Mouse (Mus musculus) cerebellum, adult 11-12 months (tissue): ENCODE measurements around the gene Plekho1.
"Not testable (repeated sequence)": the region's sequence is repeated elsewhere in the genome, so short reads cannot be mapped to it uniquely, and the experiment has no call there.

Source experiments
- DNase-seq: peaks from one replicate; pipeline ENCODE4 v3.0.0; 2022

The Plekho1 gene

DNA sequence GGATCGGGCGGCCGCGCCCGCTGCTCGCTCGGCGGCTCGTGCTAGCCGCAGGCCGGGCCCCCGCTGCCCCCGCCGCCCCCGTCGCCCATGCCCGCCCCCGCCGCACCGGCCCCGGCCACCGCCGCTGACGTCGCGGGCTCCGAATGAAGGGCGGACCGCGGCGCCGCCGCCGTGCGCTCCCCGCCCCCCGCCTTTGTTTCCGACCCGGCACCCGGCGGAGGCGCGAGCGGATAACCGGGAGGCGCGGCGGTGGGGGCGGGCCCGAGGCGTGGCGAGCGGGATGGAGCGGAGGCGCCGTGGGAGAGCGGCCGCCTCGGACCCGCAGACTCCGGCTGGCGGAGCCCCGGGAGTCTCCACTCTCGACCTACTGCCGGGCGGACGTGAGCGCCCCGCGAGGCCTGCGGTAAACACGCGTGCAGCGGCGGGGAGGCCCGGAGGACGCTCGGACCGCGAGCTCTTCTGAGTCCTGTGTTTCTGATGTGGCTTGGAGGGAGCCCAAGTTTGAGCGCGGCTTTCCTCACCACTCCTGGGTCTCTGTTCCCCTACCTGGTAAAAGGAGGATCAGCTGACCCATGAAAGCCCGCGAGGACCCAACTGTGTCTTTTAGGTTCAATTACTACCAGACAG, at the start of gene Plekho1:
Gene Plekho1, minus strand, starts transcription at position 200 of the 627 bp plus-strand sequence.
- DNase-seq: peak; percentile 75

DNA sequence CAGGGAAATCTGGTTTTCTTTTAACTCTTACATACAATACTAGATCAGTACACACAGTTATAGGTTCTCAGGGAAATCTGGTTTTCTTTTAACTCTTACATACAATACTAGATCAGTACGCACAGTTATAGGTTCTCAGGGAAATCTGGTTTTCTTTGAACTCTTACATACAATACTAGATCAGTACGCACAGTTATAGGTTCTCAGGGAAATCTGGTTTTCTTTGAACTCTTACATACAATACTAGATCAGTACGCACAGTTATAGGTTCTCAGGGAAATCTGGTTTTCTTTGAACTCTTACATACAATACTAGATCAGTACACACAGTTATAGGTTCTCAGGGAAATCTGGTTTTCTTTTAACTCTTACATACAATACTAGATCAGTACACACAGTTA, 48.8 kb upstream of the Plekho1 start:
- not testable (repeated sequence) for DNase-seq

DNA sequence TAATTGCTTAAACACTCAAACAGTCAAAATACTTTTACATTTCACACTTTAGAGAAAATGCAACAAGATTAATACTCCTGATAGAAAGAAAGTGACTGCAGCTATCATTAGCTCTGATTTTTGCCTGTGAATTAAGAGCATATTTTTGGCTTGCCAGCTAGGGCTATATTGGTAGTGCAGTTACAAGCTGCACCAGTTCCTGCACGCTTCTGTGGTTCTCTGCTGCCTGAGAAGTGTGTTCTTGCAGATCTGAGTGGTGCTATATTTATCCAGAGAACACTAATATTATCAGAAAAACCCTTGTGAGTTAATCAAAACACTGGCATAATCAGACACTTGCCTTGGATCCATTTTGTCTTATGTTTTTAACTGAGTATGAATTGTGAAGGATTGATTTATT, 47.3 kb upstream of the Plekho1 start:
- no peak for DNase-seq

DNA sequence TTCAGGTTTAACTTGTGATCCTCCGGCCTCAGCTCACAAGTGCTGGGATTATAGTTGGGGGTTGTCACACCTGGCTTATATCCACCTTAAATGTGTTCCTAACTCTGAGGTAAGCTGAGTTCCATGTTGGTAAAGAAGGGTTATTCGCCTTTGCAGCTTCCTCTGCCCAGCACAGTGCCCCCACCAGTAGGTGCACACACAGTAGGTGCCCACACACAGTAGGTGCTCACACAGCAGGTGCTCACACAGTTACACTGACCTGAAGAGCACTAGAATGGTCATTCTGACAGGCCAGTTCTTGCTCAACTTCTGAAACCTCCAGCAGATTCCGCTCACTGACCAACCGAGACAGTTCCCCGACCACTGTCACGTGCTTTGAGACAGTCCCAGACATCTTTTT, 45.3 kb upstream of the Plekho1 start:
- no peak for DNase-seq

DNA sequence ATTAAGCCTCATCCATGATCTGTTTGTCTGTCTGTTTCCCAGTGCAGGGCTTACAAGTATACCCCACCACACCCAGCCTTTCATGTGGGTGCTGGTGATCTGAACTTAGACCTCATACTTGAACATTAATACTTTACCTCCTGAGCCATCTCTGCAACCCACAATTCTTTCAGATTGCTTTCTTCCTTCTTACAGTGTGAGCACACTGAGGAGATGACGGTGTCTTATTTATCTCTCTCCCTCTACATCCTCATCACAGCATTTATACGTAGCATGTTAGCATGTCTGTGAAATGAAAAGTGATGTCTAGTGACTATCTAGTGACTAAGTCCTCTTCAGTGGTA, 44.8 kb upstream of the Plekho1 start:
- DNase-seq: no peak

DNA sequence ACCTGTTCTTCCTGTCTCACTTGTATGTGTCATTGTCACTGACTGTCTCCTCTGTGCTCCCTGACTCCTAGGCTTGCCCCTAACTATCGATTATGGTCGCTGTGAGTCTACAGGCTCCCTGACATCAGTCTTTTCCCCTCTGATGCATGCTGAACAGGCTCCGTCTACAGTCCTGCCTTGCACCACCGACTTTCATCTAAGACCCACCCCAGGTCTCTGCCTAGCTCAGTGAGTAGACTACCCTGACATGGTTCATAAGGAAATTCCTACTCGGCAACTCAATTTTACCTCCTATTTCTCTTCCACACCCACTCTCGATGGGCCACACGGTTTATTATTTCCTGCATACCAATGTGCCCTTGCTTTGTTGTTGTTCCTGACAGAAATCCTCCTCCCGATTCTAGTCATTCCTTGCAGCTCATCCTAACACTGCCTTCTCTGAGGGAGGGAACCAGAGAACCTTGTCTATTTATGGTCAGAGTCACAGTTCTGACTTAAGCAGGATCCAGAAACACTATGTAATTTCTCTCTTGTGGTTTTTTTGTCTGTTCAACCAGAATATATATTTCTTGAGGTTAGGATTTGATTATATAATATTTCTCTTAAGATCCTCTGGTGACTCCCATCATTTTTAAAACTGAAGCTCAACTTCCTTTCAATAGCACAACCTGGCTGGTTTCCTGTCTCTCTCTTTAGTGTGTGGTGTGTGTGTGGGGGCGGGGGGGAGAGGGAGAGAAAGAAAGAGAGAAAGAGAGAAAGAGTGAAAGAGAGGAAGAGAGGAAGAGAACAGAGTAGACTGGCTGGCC, 44.3 kb upstream of the Plekho1 start:
- no peak for DNase-seq

DNA sequence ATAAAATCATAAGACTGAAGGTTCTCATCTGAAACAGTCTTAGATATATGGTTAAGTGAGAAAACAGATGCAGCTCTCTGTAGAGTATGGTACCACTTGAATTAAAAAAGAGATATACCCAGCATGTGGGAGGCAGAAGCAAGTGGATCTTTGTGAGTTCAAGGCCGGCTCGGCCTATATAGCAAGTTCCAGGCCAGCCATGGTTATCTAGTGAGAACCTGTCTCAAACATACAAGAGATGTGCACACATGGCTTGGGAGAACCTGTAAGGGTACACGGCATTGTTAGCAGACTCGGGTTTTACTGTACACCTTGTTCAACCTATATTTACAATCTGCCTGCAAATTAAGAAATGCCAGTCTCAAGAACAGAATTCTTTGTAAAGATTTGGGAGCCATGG, 43.0 kb upstream of the Plekho1 start:
- no peak for DNase-seq

DNA sequence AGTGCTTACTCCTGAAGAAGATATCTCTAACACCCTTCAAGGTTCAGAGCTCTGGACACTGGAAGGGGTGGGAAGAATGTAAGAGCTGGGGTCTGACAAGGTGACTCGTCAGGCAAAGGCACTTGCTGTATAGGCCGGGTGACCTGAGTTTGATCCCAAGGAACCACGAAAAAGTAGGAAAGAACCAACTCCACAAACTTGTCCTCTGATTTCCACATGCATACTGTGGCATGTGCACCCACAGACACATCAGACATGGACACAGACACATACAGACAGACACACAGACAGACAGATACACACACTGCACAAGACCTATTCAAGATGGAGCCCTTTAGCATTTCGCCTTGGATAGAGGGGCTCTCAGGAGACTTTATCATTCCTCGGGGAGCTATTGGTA, 42.4 kb upstream of the Plekho1 start:
- DNase-seq: no peak

DNA sequence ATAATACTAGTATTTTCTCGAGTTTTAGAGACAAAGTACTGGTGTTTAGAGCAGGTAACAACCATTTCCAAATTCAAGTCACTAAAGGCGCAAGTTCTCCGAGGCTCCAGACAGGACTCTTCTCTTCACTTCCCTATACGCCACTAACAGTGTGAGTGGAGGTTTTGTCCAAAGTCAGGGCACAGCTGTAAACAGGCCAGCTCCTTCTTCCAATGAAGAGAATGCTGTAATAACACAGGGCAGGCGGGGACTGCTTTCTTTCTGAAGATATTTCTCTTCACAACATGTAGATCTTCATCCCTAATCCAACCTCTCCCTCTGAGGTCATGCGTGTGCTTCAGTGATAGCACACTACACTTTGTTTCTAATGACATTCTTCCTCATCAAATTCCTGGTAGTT, 41.0 kb upstream of the Plekho1 start:
- DNase-seq: no peak

DNA sequence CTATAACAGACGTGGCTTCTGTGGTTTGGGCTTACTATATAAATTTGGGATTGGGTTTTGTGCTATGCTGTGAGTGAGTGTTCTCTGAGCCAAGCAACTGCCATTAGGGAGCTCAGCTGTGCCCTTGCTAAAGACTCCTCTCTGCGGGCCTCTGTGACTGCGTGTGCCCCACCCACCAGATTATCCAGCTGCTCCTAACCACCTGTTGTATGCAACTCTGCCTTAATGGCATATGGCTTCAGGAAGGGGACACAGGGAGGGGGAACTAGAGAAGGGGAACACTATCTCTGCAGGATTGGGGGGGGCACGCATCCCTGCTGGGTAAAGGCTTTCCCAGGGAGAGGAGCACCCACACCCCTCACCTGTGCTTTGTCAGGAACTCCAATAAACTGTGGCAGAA, 37.2 kb upstream of the Plekho1 start:
- no peak for DNase-seq

DNA sequence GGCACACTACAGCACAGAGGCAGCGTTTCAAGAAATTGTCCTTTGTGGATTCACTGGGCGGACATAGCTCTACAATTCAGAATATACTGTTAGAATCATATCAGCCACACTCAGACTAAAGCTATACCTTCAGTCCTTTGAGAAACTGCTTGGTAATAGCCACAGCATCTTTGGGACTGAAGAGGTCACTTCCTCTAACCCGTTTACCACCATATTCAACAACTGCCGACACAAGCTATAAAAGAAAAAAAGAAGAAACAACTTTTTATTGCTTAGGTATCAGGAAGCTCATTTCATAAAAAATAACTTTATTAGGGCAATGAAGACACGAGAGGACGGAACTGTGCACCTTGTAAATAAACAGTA, 36.8 kb upstream of the Plekho1 start:
- DNase-seq: no peak

DNA sequence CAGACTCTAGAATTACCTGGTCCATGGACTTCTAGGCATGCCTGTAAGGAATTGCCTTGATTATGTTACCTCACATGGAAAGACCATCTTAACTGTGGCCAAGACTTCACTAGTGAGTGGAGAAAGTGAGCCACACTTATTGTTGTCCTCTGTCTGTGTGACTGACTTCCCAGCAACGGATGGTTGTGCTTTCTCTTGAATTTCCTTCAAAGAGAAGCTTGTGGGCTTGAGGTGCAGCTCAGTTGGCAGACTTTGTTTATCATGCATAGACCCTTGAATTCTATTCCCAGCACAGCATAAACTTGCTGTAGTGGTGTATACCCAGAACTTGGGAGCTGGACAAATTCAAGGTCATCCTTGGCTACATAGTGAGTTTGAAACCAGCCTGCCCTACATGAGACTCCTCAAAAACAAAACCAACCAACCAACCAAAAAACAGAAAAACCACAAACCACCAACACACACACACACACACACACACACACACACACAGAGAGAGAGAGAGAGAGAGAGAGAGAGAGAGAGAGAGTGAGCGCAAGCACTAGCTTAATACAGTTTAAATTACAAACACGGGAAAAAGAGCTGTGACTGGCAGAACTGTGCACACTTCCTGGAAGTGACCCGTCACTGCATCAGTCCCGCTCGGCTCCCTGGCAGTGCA, 36.3 kb upstream of the Plekho1 start:
- no peak for DNase-seq

DNA sequence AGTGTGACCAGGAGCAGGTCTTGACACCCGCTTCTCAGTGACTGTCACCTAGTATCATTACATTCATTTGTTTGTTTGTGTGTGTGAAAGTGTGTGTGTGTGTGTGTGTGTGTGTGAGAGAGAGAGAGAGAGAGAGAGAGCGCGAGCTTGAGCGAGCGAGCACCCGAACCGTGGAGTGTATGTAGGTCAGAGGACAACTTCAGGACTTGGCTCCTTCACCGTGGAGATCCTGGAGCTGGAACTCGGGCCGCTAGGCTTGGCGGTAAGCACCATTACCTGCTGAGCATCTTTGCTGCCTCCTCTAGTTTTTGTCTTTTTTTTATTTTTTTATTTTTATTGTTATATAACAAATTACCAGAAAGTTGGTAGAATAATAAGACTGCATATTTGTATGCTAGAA, 34.0 kb upstream of the Plekho1 start:
- peak; percentile 90 for DNase-seq

DNA sequence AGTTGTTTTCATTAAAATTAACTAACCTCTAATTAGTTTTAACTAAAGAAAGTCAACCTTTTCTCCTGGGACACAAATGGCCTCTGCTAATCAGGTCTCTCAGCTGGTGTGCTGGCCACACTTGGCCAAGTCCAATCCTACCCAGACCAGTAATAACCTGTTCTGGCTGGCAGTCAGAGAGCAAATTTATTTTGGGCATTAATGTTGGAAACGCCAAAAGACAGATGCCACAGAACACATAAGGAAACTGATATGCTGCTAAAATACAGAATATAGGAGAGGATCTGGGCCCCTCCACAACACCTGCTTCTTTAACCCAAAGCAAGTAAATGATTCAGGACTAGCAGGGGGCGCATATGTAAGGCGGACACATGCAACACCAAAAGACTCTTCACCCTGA, 33.5 kb upstream of the Plekho1 start:
- peak; percentile 87 for DNase-seq

DNA sequence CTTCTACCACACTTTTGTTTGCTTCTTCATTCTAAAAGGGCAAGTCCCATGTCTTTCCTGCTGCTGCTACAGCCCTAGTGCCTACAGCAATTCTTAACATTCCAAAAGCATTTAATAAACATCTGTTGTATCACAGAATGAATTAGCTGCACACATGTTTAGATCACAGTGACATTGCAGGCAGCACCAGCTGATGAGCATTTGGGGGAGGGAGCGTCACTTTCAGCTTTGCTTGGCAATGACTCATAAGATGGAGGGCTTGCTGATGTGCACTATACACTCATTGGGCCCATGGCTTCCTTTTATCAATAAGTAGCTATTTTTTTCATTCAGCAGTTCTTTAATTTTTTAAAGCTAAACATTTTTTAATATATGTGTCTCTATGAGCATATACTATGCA, 32.1 kb upstream of the Plekho1 start:
- DNase-seq: no peak

DNA sequence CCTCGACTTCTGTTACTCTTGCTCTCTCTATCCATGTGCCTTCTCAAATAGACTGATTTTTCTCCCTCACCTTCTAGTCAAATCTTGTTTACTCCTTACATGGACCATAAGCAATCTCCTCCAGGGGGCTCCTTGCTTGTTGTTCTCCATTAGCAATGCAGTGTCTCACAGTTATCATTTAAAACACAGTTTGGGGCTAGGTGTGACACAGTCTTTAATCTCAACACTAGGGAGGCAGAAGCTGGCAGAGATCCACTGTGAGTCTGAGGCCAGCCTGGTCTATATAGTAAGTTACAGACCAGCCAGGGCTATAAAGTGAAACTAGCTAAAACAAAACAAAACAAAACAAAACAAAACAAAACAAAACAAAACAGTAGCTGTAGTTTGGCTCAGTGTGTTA, 31.3 kb upstream of the Plekho1 start:
- no peak for DNase-seq

DNA sequence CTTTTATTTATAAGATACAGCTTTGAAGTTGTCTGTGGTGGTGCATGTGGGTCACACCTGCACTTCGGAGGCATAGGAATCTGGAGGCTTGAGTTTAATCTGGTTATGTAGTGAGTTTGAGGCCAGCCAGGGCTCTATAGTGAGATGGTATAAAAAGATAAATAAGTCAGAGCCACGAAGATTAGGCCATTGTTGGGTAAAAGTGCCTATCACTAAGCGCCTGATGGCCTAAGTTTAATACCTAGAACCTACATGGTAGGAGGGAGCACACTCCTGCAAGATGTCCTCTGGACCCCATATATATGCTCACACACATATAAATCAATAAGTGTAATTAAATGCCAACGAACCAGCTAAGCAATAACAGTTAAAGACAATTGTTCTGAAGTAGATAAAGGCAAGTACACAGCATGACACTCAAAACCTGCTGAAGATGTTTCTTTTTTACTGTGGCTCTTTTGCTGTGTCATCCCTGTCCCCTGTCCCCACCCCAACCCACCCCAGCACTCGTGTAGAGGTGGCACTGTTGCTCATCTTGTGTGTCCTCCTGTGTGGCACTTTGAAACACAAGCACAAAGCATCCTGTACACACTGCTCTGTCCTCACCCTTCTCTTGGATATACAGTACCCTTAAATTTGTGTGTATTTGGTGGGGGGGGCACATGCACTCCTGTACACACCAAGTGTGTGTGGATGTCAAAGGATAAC, 25.8 kb upstream of the Plekho1 start:
- no peak for DNase-seq

DNA sequence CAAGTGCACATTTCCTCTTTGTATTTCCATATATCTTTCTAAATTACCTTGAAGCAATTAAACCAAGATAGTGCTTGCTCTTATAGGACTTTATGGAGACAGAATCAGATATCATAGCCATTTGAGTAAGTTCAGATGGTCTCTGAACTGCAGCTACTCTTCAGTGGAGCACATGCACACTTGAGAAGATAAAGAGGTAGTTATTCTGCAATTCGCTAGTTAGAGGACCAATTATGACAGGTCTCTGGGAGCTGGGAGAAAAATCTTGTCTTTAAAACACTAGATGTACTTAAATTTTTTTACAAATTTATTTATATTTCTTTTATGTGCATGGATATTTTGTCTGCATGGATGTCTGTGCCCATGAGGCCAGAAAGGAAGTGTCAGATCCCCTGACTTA, 24.9 kb upstream of the Plekho1 start:
- no peak for DNase-seq

DNA sequence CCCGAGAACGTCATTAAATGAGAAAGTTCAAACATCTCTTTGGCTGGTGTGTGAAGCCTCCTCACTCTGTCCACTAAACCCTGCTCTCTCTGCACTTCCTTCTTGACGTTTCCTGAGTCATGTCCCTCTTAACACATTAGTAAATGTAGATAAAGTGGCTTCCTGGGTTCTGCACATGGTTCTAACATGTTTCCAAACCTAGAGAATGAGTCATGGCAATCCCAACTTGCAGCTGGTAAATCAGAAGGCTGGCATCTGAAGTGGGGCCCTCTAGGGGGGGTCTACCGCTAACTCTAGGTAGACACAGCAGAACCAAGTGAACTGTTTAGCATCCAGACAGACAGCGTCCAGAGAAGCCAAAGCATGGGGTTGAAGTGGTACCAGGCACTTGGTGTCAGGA, 21.7 kb upstream of the Plekho1 start:
- no peak for DNase-seq

DNA sequence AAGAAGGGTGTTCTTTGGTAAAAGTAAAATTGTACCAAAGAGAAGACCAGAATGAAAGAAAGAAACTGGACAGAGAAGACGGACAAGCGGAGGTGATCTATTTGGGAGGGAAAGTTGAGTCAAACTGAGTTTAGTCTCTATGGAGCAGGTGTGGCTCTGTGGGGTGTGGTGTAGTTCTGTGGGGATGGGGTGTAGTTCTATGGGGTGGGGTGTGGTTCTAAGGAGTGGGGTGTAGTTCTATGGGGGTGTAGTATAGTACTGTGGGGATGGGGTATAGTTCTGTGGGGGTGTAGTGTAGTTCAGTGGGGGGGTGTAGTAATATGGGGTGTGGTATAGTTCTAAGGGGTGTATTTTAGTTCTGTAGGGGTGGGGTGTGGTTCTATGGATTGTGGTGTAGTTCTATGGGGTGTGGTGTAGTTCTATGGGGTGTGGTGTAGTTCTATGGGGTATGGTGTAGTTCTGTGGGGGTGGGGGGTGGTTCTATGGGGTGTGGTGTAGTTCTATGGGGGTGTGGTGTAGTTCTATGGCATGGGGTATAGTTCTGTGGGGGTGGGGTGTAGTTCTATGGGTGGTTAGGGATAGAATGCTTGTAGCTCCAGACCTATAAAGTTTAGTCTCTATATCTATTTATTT, 20.6 kb upstream of the Plekho1 start:
- DNase-seq: peak; percentile 1

DNA sequence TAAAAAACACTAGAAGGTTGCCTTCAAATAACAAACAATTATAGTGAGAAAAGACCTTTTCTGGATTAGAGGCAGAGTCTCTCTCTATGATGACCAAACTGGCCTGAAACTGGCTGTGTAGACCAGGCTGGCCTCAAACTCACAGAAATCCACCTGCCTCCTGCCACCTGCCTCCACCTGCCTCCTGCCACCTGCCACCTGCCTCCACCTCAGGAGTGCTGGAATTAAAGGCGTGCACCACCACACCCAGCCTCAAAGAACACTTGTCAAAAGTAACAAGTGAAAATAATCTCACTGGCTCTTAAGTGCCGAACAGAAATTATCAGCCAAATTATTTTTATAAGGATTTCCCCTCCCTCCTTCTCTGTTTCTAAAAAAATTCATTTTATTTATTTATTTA, 19.9 kb upstream of the Plekho1 start:
- DNase-seq: no peak

DNA sequence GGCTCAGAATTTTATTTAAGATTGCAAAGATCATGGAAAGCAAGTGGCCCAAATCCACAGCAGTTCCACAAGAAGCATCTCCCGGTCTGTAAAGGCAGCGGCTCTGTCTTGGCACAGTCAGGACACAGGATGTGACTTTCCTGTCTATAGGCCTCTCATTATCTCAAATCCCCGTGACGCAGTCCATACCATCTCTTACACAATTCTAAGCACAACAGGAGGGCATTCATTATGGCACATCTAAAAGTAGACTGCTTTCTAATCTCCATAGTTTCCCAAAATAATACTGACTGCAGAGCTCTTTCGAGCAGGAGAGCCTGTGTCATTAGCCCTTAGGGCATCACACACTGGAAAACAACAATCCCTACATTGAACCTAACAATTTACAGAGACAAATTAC, 17.0 kb upstream of the Plekho1 start:
- DNase-seq: no peak

DNA sequence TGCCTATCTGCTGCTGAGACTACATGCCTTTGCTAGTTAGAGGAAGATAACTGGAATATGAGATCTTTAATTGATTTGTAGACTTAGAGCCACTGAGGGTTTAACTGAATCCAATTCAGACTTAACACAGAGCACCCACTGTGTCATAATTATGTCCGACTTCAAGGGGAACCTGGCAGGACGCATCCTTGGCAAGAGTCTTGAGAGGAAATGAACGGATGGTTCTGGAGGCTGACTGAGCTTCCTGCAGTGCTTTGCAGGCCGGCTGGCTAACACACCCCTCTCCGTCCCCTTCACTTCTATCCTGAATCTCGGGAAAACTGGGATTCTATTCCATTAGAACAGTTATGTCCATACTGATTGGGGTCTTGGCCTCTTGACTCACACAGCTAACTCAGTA, 12.7 kb upstream of the Plekho1 start:
- DNase-seq: no peak
